Mouse (Mus musculus): ENCODE data around the gene Hmga2. TPM values are rescaled to one million over a fixed set of nuclear protein-coding genes. Genes with fewer than 3 reads are reported as not detected.

Hmga2 gene
- total RNA-seq, 2 experiments from 2014 or later: not detected

Small RNAs within 50 kb of the gene (microRNA-seq; reads per million reads assigned to microRNA genes)
- not detected for gene Mir763

Other genes with a start within 250 kb of the Hmga2 start
- gene Llph, start 249.4 kb downstream of the Hmga2 start, total RNA-seq (2021): 1 to 10 TPM; 7.6 to 8.7 TPM

Data from heart, postnatal 25 days (tissue).